Mouse (Mus musculus) liver, adult (tissue): ENCODE results near the gene Maco1.

Source experiments
- GATA4 ChIP-seq: IDR thresholded peaks from 2 replicates; pipeline ENCODE4 v1.6.1; 2014; ENCODE audit warnings: mild to moderate bottlenecking, low read length; ENCODE audit not compliant: insufficient replicate concordance

The Maco1 gene

DNA sequence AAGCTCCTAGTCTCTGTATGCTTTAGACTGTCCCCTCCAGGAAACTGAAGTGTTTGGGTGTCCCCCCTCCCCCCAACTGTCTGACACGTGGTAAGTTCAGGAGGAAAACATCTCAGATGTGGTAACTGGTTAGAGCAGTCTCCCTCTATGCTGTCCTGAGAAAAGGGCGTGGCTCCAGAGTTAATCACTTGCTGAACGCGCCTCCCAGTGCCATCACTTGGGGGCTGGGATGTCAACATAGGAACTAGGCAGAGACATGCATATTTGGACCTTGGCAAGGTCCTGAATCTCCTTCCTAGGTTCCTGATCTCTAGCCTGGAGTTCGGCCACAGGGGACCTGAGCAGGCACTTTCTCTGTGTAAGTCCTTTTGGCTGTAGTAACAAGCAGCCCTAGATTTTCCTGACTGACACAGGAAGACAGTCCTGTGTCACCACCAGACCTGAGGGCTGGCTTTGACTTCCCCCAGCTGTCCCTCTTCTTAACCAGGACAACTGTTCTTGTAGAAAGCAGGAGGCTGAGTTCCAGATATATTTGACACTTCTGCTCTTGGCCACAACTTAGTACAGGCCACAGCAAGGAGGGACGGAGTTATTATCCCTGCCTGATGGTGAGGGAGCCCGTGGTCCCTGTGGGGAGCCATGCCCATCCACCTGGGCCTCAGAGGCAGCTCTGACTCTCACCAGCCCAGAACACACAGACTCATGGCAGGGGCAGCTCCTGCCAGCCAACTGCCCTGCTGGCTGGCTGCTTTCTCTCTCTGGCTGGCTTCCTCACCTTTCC lies 56.4 kb downstream of the Maco1 start:
- TF ChIP-seq GATA4: no peak

DNA sequence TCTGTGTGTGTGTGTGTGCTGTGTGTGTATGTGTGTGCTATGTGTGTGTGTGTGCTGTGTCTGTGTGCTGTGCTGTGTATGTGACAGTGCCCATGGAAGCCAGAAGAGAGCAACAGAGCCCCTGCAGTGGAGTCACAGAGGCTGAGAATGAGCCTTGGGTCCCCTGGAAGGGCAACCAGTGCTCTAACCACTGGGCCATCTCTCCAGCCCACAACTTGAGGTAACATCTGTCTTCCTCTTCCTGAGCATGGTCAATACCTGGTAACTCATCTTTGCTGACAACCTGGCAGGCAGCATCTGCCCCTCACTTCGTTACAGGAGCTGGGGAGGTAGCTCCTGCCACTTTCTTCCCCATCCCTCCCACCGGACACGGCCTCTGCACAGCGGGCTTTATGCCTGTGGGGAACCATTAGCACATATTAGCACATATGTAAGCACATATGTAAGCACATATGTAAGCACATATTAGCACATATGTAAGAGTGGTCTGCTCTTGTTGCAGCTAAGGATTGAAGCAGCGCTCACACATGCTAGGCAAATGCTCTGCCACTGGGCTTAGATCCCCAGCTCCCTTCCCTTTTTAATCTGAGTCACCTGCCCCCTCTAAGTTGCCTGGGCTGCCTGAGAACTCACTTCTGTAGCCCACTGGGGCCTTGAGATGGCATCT lies 57.2 kb downstream of the Maco1 start:
- no peak for TF ChIP-seq GATA4

DNA sequence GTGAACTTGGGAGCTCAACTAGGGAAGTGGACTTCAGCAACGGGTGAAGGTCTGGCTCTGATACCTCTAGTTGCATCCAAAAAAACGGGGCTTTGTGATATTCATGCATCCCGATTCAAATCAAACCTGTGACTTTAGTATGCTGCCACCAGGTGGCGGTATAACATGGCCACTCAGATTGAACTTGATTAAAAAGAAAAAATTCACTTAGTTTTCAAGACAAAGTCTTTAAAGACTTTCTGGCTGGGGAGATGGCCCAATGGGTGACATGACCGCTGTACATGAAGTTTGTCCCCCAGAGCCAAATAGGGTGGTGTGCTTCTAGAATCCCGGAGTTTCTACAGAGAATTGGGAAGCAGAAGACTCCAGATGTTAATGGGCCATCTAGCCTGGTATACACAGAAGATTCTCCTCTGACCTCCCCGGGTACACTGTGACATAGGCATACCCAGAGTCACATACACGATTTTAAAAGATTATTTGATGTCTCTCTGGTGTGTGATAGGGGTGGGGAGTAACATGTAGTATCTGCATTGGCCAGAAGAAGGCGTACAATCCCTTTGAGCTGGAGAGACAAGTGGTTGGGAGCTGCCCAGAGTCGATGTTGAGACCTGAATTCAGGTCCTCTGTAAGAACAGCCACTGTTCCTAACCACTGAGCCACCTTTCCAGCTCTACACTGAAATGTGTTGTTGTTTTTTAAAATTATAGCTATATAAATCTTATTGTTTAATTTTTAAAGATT lies 59.8 kb downstream of the Maco1 start:
- no peak for TF ChIP-seq GATA4

DNA sequence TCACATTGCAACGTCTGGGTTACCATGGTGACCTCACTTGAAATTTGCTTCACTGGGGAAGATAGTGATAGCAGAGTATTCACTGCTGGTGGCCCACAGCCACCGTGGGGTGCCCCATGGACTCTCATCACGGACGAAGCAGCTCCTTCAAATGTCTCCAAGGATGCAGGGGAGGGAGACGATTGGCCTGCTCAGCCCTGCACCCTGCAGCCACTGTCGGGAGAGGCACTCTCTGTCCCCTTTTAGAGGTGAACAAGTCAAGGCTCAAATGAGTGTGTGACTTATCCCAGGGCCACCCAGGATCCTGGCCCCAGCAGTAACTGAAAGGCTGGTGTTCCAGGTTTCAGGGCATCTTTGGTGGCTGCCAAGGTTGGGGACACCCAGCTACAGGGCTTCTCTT lies 61.4 kb downstream of the Maco1 start:
- no peak for TF ChIP-seq GATA4

DNA sequence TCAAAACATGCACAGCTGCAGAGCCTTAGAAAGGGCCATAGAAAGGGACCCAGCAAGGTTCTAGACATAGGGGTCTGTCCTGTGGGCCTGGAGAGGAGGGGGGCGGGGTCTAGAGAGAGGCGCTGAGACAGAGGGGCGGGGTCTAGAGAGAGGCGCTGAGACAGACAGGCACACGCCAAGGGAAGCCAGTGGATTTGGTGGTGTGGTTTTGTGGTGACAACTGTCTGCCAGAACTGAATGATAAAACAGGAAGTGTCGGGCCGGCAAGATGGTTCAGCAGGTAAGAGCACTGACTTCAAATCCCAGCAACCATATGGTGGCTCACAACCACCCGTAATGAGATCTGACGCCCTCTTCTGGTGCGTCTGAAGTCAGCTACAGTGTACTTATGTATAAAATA lies 66.2 kb downstream of the Maco1 start:
- TF ChIP-seq GATA4: no peak

DNA sequence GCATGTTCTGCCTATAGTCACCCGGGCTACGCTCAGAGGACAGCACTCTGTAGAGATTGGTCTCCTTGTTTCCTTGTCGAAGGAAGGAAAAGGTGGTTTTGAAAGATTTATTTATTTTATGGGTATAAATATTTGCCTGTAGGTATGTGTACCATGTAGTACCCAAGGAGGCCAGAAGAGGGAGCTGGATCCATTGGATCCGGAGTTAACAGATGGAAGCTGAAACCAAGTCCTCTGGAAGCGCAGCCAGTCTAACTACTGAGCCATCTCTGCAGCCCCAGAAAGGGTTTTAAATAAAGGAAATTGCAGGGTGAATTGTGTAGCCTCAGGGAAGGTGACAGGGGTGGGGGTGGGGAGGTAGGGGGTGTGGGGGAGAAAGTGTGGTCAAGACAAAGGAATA lies 68.4 kb downstream of the Maco1 start:
- TF ChIP-seq GATA4: no peak

DNA sequence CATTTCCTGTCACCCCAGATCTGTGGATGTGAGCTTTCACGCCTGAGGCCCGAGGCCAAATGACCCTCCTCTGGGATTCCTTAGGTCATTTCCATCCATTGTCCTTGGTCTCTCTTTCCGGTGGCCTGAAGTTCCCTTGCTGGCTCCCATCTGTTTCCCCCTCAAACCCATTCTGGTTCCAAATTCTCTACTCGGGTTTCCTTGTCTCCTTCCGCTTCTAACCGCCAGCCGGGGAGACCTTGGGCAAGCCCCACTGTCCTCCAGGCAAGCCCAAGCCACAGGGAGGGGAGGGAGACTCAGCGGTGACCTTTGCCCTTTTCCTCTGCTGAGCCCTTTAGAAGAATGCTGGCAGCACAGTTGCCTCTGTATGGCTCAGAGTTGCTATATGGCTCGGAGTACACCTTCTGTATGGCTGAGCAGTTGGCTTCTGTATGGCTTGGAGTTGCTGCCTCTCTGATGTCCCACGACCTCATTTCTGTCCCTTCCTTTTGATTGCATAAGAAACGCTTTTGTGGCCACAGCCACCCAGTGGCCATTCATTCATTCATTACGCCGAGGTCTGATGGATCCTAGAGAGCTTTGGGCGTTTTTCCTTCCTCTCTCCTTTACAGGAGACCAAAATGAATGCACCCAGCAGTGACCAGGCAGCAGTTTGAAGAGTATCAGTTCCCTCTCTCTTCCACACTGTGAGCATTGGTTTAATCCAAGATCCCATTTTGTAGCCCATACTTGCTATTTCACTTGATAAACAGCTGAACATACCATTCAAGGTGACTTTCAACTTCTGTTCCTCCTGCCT lies 73.8 kb downstream of the Maco1 start:
- TF ChIP-seq GATA4: peak; percentile 40; the same call in 1 of the 2 replicates

DNA sequence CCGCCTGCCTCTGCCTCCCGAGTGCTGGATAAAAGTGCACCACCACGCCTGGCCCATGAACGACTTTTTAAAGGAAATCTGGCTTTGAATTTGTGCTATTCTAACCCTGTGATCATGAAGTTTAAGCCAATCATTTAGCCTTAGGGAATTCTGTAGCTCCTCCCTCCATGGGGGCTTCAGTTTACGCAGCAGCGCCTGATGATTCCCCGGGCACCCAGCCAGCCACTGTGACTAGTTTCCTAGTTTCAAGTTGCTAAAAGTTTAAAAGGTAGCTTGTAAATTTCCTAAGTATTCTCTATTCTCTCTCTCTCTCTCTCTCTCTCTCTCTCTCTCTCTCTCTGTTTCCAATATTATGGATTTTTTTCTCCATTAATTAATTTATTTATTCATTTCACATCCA lies 76.9 kb downstream of the Maco1 start:
- TF ChIP-seq GATA4: no peak

DNA sequence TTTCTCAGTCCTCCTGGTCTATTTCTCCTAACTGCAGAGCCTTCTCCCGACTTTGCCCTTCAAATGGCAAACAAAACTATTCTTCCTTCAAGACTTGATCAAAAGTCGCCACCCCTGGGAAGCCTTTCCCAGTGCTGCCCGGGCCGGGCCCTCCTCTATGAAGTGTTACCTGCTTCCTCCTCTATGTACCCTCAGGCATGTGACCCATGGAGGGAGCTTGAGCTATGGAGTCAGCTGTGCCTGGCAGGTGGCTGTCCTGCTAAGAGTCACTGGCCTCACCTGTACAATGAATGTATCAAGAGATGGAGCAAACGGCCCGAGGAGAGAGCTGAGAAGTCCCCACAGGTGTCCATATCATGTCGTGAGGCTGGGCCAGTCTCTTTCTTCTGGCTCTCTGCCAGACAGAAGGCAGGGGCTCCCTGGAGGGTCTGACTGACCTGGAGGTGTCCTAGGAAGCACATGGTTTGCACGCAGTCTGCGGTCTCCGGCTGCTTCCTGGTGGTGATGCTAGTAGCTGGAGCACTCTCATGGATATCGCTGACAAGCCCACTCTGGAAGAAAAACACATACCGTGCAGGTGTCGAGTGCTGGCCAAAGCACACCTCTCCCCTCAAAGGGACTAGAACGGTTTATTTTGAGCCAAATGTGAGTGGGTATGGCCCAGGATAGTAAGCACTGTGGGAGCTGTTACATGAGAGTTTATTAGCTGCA lies 77.8 kb downstream of the Maco1 start:
- TF ChIP-seq GATA4: no peak

DNA sequence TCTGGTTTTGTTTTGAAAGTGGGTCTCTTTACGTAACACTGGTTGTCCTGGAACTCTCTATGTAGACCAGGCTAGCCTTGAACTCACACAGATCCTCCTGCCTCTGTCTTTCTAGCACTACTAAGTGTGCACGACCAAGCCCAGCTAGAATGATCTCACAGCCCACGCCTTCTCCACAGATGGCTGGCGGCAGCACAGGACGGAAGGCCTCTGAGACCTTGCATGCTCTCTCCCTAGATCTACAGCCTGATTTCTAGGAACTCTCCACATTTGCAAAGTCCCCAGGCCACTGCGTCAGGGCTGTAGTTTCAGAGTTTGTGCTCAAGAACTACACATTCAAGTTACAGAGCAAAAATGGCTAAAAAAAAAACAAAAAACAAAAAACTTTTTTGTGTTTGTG lies 79.0 kb downstream of the Maco1 start:
- no peak for TF ChIP-seq GATA4

DNA sequence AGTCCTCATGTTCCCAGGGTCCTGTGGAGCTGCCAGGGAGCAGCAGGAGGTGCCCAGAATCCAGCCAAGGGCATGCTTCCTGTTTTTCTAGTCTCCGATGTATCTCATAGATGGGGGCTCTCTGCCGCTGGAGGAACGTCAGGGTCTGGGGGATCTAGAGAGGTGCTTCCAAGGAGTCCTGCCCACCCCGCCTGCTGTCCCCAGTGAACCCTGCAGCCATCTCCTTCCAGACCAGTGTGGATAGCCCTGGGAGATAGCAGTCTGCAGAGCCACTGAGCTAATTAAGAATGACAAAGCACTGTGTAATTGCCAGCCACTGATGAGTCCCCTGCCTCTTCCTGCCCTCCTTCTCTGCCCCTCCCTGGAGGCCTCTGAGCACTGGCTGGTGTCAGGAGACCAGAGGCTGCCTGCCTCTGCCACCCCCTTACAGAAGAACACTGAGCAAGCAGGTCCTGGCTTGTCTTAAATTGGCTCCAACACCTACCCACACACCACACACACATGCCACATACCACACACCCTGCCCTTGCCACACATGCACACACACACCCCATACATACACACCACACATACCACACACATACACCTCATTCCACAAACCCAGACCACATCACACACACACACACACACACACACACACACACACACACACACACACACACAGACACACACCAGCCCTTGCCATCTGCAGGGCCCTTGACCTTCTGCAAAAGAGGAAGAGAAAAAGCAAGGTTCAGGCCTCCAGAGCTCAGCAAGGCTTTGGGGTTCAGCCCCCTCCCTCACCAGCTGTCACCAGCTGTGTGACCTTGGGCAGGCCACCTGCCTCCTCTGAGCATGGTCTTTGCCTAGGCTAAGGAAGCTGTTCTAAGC lies 80.1 kb downstream of the Maco1 start:
- no peak for TF ChIP-seq GATA4

DNA sequence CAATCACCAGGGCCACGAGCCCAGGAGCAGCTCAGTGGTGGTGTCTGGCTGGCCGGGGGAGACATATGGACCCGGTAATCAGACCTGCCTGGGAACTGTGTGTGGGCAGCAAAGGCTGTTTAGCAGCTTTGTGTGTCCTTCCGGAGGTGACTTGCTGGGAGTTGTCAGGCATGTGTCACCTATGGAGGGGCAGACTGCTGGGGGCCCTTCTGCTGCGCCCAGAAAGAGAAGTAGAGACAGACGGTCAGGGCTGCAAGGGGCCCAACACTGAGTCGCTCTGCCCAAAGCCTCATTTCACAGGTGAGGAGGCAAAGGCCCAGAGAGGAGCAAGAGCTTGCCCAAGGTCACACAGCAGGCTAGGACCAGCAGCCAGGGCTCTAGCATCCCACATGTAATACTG lies 83.3 kb downstream of the Maco1 start:
- TF ChIP-seq GATA4: no peak

DNA sequence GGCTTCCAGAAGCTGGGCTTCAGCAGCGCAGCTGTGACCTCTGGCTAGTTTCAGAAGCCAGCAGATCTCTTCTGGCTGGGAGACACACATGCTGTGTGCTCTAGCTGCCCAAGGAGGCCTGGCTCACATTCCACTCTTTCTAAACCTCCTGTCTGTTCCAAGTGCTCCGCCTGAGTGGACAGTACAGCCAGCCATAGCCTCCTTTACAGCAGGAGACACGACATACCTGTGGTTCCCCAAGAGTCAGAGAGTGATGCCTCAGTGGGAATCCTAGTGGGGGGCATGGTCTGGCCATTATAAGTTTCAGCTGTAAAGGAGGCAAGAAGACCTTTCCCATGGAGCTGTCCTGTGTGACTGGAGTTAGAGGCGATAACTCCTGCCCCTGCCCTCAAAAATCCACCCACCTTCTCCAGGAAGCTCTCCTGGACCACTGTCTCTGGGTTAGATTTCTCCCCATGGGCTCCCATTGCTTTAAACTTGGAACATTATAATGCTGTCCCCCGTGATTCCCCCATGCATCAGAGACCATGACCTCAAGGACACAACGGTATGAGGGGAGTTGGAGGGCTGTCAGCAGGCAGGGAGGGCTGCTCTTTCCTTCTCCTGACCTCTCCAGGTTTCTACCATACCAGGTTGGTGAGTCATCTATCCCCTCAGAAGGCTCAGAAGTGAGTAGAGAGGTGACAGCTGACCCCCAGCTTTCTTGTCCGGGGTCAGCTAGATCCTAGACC lies 83.9 kb downstream of the Maco1 start:
- no peak for TF ChIP-seq GATA4
